Mouse (Mus musculus) splenic B cell, adult 2 months (primary cell): ENCODE measurements around the gene Immp2l.
A peak's percentile ranks its signal among the peaks of the same experiment; 100 is the strongest.
"Not testable (repeated sequence)": the region's sequence is repeated elsewhere in the genome, so short reads cannot be mapped to it uniquely, and the experiment has no call there.

Source experiments
- DNase-seq: peaks from one replicate; pipeline ENCODE4 v3.0.0-alpha.2; 2011; ENCODE audit warnings: low read depth, low spot score
- H3K27me3 ChIP-seq: 2 replicates; pipeline ENCODE4 v1.6.1; 2012; ENCODE audit warnings: mild to moderate bottlenecking, low read length, moderate library complexity, mixed read lengths; ENCODE audit not compliant: control insufficient read depth, poor library complexity, insufficient read depth, severe bottlenecking
- H3K36me3 ChIP-seq: 2 replicates; pipeline ENCODE4 v1.6.1; 2012; ENCODE audit warnings: mild to moderate bottlenecking, low read length, moderate library complexity, mixed read lengths; ENCODE audit not compliant: control insufficient read depth, poor library complexity, insufficient read depth, severe bottlenecking

Immp2l gene

GRCm38 (mm10) chr12:41793681-41794080 lies 769.8 kb downstream of the Immp2l start:
- H3K36me3 ChIP-seq, H3K27me3 ChIP-seq, DNase-seq: not testable (repeated sequence)

DNA sequence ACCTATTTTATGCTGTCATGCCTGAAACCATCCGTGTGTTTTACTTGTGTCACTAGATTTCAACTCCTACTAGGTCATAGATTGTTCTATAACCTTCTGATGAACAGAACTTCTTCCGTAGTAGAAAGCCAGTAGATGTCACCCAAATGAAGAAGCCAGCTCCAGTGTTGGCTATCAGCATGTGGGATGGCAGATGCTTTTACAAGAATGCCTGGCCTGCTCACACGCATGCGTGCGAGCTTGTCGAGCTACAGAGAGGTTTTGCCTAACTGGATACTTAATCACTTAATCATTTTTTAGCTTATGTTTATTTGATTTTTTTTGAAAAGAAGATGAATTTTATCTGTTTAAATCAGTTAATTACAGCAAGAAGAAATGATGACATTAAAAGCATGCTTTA lies 805.6 kb downstream of the Immp2l start:
- DNase-seq, result no peak
- Histone ChIP-seq H3K27me3 (no peaks in the 10 kb centered on the region), H3K36me3 (no peaks in the 10 kb centered on the region)

DNA sequence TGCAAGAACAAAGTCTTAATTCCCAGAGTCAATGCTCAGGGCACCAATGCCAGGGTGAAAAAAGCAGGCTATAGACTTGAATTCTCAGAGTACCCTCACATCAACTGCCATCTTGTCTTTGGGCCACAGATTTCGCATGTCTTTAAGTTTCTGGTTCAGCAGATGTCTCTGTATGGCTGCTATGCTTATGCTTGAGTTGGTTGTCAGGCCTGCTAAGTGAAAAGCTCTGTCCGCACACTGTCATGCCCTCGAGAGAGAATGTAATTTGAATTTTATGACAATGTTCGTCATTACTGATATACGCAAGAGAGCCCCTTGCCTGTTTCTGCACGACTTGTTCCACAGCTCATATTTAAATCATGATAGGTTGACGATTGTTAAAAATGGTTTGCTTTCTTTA lies 807.8 kb downstream of the Immp2l start:
- DNase-seq, result no peak
- Histone ChIP-seq H3K27me3 (no peaks in the 10 kb centered on the region), H3K36me3 (no peaks in the 10 kb centered on the region)

DNA sequence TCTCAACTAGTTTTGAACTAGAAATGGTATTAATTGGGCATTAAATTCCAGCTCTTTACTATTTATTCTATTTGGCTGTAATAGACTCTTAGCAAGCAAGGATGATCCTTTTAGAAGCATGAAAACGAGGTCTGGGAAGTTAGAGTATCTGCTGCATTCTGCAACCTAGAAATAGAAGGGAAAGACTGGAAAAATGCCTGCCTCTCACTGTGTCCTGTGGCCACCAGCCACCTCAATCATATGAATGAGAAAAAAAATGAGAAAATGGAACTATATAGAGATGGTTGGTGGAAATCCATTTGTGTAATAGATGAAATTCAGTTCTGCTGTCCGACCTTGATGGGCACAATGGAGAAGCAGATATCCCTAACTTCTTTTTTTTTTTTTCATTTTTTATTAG lies 810.8 kb downstream of the Immp2l start:
- no peaks in the 10 kb centered on the region for H3K27me3 ChIP-seq
- H3K36me3 ChIP-seq, result no peaks in the 10 kb centered on the region
- no peak for DNase-seq

- no peaks in the 10 kb centered on the region for H3K27me3 ChIP-seq
- no peak for DNase-seq
- H3K36me3 ChIP-seq, result no peaks in the 10 kb centered on the region
Measured at GRCm38 (mm10) chr12:41838334-41838847, 814.5 kb downstream of the Immp2l start.

DNA sequence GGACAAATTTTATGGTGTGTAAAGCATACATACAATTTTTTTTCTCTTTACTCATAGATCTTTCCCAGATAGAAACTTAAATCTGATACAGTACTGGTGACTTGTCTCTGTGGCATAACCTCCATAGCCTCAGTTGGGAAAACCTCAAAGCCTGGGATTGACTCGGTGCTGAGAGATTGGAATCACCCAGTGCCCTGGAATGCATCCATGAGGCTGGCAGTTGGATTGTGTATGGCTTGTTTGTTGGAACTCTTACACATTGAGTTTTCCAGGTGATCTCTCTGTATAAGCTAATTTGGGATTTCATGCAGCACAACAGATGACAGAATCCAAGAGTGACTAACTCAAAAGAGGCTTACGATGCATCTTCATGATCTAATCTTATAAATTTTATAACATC lies 815.4 kb downstream of the Immp2l start:
- DNase-seq, result no peak
- Histone ChIP-seq H3K36me3 (no peaks in the 10 kb centered on the region), H3K27me3 (no peaks in the 10 kb centered on the region)

DNA sequence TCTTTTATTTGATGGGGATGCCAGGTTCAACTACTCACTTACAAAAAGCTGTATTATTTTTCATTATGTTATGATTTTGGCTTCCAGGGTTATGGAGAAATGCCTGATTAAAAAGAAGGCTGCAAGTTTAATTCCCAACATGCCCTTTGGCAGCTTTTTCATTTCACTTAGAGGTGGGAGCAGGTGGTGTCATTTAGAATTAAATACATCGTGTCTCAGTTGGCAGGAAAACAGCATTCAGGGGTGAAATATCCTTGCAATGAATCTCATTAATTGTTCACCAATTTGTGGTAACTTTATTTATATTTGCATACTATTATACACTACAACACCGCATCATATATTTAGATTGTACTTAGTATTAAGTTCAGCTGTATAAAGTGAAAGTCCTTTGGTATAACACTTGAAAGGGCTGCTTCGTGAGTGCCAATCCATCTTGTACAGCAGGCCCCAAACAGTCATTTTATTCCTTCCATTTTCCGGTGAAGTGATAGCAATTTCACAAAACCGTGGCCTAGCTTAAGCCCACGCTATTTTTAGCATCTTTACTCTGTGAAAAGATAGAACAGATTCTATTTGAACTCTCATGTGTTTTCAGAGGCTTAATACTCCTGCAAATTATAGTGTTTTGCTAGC lies 818.9 kb downstream of the Immp2l start:
- Histone ChIP-seq H3K27me3 (no peaks in the 10 kb centered on the region), H3K36me3 (no peaks in the 10 kb centered on the region)
- no peak for DNase-seq

- Histone ChIP-seq H3K27me3 (no peaks in the 10 kb centered on the region), H3K36me3 (no peaks in the 10 kb centered on the region)
- DNase-seq, result peak; percentile 31
Measured at GRCm38 (mm10) chr12:41851896-41852470, 828.1 kb downstream of the Immp2l start.

- H3K36me3 ChIP-seq, H3K27me3 ChIP-seq, DNase-seq: not testable (repeated sequence)
Measured at GRCm38 (mm10) chr12:41859652-41860051, 835.8 kb downstream of the Immp2l start.

GRCm38 (mm10) chr12:41868317-41868716 lies 844.4 kb downstream of the Immp2l start:
- H3K36me3 ChIP-seq, result no peaks in the 10 kb centered on the region
- no peaks in the 10 kb centered on the region for H3K27me3 ChIP-seq
- DNase-seq, result peak; percentile 1

- DNase-seq, result peak; percentile 7
- no peaks in the 10 kb centered on the region for H3K27me3 ChIP-seq
- H3K36me3 ChIP-seq, result no peaks in the 10 kb centered on the region
Measured at GRCm38 (mm10) chr12:41874015-41874414, 850.1 kb downstream of the Immp2l start.

- H3K27me3 ChIP-seq, result no peaks in the 10 kb centered on the region
- H3K36me3 ChIP-seq, result no peaks in the 10 kb centered on the region
- DNase-seq, result no peak
Measured at GRCm38 (mm10) chr12:41877292-41877959, 853.5 kb downstream of the Immp2l start.

DNA sequence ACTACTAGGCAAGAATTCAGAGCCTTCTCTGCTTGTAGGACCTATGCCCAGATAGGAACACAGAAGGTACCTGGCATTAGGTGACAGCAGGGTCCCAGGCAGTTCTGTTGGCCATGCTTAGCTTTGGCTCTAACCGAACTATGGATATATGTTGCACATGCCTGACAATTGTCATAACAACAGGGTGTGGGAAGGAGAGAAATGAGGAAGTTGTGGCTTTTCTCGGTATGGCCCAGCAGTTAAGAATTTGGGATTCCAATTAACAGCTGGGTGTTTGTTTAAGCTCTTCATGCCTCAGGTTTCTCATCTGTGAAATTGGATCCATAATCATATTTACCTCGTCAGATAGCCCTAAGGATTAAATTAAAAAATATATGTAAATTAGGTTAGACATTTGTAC lies 854.6 kb downstream of the Immp2l start:
- no peaks in the 10 kb centered on the region for H3K27me3 ChIP-seq
- DNase-seq, result peak; percentile 27
- H3K36me3 ChIP-seq, result no peaks in the 10 kb centered on the region

GRCm38 (mm10) chr12:41878972-41879371 lies 855.1 kb downstream of the Immp2l start:
- no peak for DNase-seq
- H3K36me3 ChIP-seq, result no peaks in the 10 kb centered on the region
- H3K27me3 ChIP-seq, result no peaks in the 10 kb centered on the region

GRCm38 (mm10) chr12:41879412-41879811 lies 855.5 kb downstream of the Immp2l start:
- no peak for DNase-seq
- Histone ChIP-seq H3K36me3 (no peaks in the 10 kb centered on the region), H3K27me3 (no peaks in the 10 kb centered on the region)
